Mouse (Mus musculus) ES-Bruce4 (cell line): ENCODE data around the gene Cyp2t4.

ENCODE experiments used
- CTCF ChIP-seq: IDR thresholded peaks from one replicate; pipeline ENCODE4 v1.8.1; 2011; ENCODE audit warnings: low read depth, low read length
- POLR2A ChIP-seq: IDR thresholded peaks from one replicate; pipeline ENCODE4 v1.8.1; 2011; ENCODE audit warnings: low read length; ENCODE audit not compliant: insufficient read depth

DNA sequence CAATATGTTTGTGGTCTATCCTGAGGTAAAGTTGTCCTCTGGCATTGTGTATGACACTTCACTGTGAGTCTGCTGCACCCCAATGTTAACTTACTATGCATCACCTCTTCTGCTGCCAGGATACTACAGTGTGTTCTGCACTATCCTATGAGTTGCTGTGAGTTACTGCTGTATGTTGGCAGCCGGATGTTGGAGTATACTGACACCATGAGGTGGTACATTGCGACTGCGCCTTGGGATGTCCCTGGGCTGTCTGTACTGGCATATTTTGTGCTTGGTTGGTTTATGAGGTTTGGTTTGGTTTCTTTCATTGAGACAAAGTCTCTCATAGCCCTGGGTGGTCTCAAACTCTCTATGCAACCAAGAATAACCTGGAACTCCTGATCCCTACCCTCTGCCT is 25.4 kb upstream of the Cyp2t4 start:
- TF ChIP-seq POLR2A (no peak), CTCF (peak; percentile 80)
